Mouse (Mus musculus) spleen, postnatal 4 days (tissue): ENCODE measurements around the gene H2-Ab1.

Experiments
- DNase-seq, 2 experiments: peaks; one replicate each; pipeline ENCODE4 v3.0.0; 2022; ENCODE audit warnings: low spot score in 2 of 2

H2-Ab1 gene

GRCm38 (mm10) chr17:34285371-34285770 is 27.9 kb downstream of the H2-Ab1 start:
- DNase-seq = no peak

- peak; percentile 29 to 77 for DNase-seq
Observed at GRCm38 (mm10) chr17:34285848-34286247, 28.4 kb downstream of the H2-Ab1 start.

GRCm38 (mm10) chr17:34286501-34286900 is 29.0 kb downstream of the H2-Ab1 start:
- no peak for DNase-seq

- DNase-seq = no peak
Observed at GRCm38 (mm10) chr17:34286999-34287398, 29.5 kb downstream of the H2-Ab1 start.

DNA sequence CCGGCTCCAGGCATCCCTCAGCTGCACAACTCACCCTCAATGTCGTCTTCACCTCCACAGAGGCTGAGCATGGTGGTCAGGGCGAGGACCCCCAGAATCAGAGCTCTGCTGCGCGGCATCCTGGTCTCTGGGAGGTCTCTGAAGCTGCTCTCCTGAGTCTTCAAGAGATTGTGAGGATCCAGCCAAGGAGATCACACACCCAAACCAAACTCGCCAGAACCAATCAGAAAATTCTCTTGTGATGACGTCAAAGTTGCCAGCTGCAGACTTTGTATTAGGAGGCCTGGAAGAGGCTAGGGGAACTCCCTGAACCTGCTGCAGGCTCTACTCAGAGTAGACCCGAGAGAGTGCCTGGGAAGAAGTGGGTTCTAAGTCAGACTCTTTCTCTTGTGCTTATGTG is 30.2 kb downstream of the H2-Ab1 start, which contains the start of gene H2-Aa:
TSS of gene H2-Aa (minus strand) at position 176 of the 400 bp plus-strand sequence.
- DNase-seq = peak; percentile 79 to 82

DNA sequence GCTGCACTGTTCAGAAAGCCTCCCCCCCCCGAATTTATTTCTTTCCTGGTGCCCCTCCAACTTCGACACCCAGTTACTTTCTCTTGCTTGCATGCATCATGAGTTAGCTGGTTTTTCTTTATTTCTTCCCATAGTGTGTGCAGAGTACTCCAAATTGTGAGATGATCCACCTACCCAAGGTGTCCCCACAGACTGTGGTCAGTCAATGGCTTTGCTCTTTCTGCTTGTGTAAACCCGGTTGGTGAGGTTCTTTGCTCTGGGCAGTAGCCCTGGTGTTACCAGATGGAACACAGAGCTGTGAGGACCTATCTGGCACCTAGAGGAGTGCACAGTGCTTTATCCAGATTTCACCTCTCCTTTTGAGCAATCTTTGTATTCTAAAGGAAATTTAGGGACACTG is 30.6 kb downstream of the H2-Ab1 start:
- no peak for DNase-seq

DNA sequence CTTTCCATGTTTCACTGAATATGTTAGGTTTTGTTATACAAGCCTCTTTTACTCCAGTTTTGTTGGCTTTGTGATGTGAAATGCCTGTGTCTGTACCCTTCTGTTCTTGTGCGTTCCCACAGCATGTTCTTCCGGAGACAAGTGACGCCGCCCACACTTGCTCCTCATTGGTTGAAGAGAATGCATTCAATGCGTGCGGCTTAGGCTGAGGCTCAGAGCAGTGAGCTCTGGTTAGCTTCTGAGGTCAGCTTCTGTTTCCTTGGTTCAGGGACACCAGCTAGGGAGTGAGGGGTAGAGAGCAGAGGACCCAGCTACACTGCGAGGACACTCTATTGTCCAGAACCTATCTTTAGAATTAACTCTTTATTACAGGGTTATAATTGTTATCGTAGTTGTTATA is 34.1 kb downstream of the H2-Ab1 start:
- DNase-seq = peak; percentile 74 to 86

- DNase-seq = no peak
Observed at GRCm38 (mm10) chr17:34292570-34292969, 35.1 kb downstream of the H2-Ab1 start.

GRCm38 (mm10) chr17:34293533-34293932 is 36.0 kb downstream of the H2-Ab1 start:
- DNase-seq = peak in 1 of 2 experiments; percentile 37

- no peak for DNase-seq
Observed at GRCm38 (mm10) chr17:34294249-34294648, 36.8 kb downstream of the H2-Ab1 start.

GRCm38 (mm10) chr17:34295307-34295706 is 37.8 kb downstream of the H2-Ab1 start:
- no peak for DNase-seq

GRCm38 (mm10) chr17:34295891-34296794 is 38.7 kb downstream of the H2-Ab1 start:
- DNase-seq = peak in 1 of 2 experiments; percentile 32

GRCm38 (mm10) chr17:34299356-34299755 is 41.9 kb downstream of the H2-Ab1 start:
- DNase-seq = no peak

GRCm38 (mm10) chr17:34300071-34300470 is 42.6 kb downstream of the H2-Ab1 start:
- DNase-seq = no peak

DNA sequence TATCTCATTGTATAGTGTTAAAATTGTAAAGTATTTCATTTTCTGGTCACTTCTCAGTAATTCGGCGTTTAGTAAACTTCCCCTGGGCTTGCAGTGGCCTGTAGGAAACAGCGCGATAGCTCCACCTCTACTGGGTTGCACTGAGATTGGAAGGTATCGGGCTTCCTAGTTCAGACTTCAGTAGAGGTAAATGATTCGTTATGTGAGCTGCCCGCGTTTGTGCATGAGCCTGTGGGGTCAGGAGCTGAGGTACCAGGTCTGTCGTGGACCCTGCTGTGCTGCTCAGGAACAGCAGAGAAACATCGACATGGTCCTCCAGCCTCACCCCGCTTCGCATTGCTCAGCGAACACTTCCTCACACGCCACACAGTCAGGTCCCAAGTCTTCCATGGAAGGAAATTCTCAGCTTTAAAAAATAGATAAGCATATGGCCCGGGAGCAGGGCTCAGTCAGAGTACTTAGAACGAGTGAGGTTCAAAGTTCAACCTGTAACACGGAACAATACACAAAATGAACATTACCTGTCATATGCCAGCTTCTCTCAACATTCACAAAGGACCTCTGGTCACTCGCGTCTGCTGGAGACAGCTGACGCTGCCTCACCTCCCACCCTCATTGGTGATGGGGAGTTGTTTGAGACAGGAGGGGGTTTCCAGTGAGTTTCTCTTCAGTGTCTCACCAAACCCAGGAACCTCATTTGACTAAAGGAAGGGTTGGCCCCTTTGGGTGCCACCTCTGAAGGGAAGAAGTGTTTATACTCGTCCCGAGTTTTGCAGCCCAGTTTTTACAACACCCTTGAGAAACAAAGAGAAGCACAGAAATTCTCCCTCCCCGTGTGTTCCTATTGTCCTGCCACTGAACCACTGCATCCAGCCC is 43.4 kb downstream of the H2-Ab1 start:
- peak; percentile 60 to 72 for DNase-seq

GRCm38 (mm10) chr17:34301670-34302190 is 44.2 kb downstream of the H2-Ab1 start:
- DNase-seq = no peak

DNA sequence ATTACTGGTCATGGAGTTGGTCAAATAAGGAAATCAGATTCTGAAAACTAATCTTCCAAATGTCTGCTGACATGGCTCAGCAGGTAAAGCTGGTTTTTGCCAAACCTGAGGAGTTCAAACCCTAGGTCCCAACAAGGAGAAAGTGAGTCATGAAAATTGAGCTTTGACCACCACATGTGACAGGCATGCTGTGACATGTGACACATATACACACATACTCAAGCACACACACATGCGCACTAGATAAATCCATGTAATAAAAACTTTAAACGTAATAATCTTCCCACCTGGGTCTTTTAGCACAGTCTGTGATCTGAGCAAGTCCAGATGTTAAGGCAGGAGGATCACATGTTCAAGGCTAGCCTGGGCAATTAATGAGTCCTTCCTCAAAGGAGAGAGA is 46.3 kb downstream of the H2-Ab1 start:
- DNase-seq = no peak

- peak in 1 of 2 experiments; percentile 63 for DNase-seq
Observed at GRCm38 (mm10) chr17:34304751-34305150, 47.3 kb downstream of the H2-Ab1 start.

GRCm38 (mm10) chr17:34305380-34306030 is 48.0 kb downstream of the H2-Ab1 start, which contains the start of gene H2-Eb1:
Gene H2-Eb1, plus strand, starts transcription at chr17:34305867.
- peak; percentile 82 to 86 for DNase-seq

- no peak for DNase-seq
Observed at GRCm38 (mm10) chr17:34306407-34306806, 48.9 kb downstream of the H2-Ab1 start.

GRCm38 (mm10) chr17:34307216-34307615 is 49.7 kb downstream of the H2-Ab1 start:
- DNase-seq = no peak
